Mouse (Mus musculus) inflammation-experienced regulatory T-cells, adult 6 months (primary cell): ENCODE data around the gene Plk5. TPM values are rescaled to one million over a fixed set of nuclear protein-coding genes. Genes with fewer than 3 reads are reported as not detected.
A peak's percentile ranks its signal among the peaks of the same experiment; 100 is the strongest.

Source experiments
- ATAC-seq: one replicate; pipeline ENCODE4 v1.8.0; 2017
- polyA plus RNA-seq, 3 experiments: library from polyadenylated mRNA; unstranded; fragments of 100-300 nt; shearing (Covaris generic); gene quantifications; one replicate each; pipeline ENCODE4 v1.2.1; 2017

The Plk5 gene
- not detected for polyA plus RNA-seq

- no peak for ATAC-seq
Observed at GRCm38 (mm10) chr10:80356001-80356682, at the start of gene Plk5. TSS of gene Plk5 (plus strand) at chr10:80356459.

- no peak for ATAC-seq
Observed at GRCm38 (mm10) chr10:80311560-80311959, 44.7 kb upstream of the Plk5 start.

- ATAC-seq, result no peak
Observed at GRCm38 (mm10) chr10:80312586-80313504, 43.4 kb upstream of the Plk5 start.

GRCm38 (mm10) chr10:80313627-80314201 is 42.5 kb upstream of the Plk5 start:
- ATAC-seq, result no peak

GRCm38 (mm10) chr10:80314494-80315001 is 41.7 kb upstream of the Plk5 start:
- ATAC-seq, result no peak

- ATAC-seq, result no peak
Observed at GRCm38 (mm10) chr10:80315315-80315714, 40.9 kb upstream of the Plk5 start.

- no peak for ATAC-seq
Observed at GRCm38 (mm10) chr10:80316359-80316781, 39.9 kb upstream of the Plk5 start.

GRCm38 (mm10) chr10:80317011-80317410 is 39.2 kb upstream of the Plk5 start:
- no peak for ATAC-seq

- ATAC-seq, result peak; percentile 85
Observed at GRCm38 (mm10) chr10:80320340-80320760, 35.9 kb upstream of the Plk5 start, which contains the start of gene 2310011J03Rik. TSS of gene 2310011J03Rik (minus strand) at chr10:80320537.

- peak; percentile 42 for ATAC-seq
Observed at GRCm38 (mm10) chr10:80321014-80321669, 35.1 kb upstream of the Plk5 start.

GRCm38 (mm10) chr10:80321670-80322581 is 34.3 kb upstream of the Plk5 start:
- no peak for ATAC-seq

- peak; percentile 20 for ATAC-seq
Observed at GRCm38 (mm10) chr10:80322811-80323211, 33.4 kb upstream of the Plk5 start.

GRCm38 (mm10) chr10:80323261-80324119 is 32.8 kb upstream of the Plk5 start:
- ATAC-seq, result peak; percentile 13

GRCm38 (mm10) chr10:80324120-80325037 is 31.9 kb upstream of the Plk5 start:
- no peak for ATAC-seq

GRCm38 (mm10) chr10:80325045-80325444 is 31.2 kb upstream of the Plk5 start:
- no peak for ATAC-seq

GRCm38 (mm10) chr10:80329273-80330081 is 26.8 kb upstream of the Plk5 start, which contains the start of the genes Pcsk4 and Reep6:
TSS of gene Pcsk4 (minus strand) at chr10:80329498.
TSS of gene Reep6 (plus strand) at chr10:80329953.
- peak; percentile 82 for ATAC-seq

GRCm38 (mm10) chr10:80330084-80330483 is 26.2 kb upstream of the Plk5 start:
- no peak for ATAC-seq

- ATAC-seq, result no peak
Observed at GRCm38 (mm10) chr10:80330888-80331287, 25.4 kb upstream of the Plk5 start.
